Mouse (Mus musculus): ENCODE measurements at regions not wholly inside any gene's neighbourhood (a gene's known extent, or its start where the extent isn't known, plus 50 kb on each side); places are given as distances from the start of the nearest gene placed in this dataset.

- no peak overlapping the region for H3K27ac ChIP-seq (ENCODE audit: control insufficient read depth, insufficient read depth, low read depth, low read length, poor library complexity)
- TF ChIP-seq CTCF (IDR thresholded peaks at IDR 0.05; ENCODE audit: control insufficient read depth, insufficient read depth, low read length): no peak
- no peak for TF ChIP-seq POLR2A (IDR thresholded peaks at IDR 0.05; ENCODE audit: borderline replicate concordance, control insufficient read depth, low read depth, low read length)
- H3K4me1 ChIP-seq (ENCODE audit: control insufficient read depth, insufficient read depth, low read length): no peaks in the 10 kb centered on the region
- H3K4me3 ChIP-seq (replicated peaks; ENCODE audit: control insufficient read depth, low read depth, low read length): no peak overlapping the region
- WGBS: 67% methylated on average over 4 of the region's 4 CpGs
Observed at GRCm38 (mm10) chr12:12770970-12771369, 170.7 kb downstream of the Mycn start.

DNA sequence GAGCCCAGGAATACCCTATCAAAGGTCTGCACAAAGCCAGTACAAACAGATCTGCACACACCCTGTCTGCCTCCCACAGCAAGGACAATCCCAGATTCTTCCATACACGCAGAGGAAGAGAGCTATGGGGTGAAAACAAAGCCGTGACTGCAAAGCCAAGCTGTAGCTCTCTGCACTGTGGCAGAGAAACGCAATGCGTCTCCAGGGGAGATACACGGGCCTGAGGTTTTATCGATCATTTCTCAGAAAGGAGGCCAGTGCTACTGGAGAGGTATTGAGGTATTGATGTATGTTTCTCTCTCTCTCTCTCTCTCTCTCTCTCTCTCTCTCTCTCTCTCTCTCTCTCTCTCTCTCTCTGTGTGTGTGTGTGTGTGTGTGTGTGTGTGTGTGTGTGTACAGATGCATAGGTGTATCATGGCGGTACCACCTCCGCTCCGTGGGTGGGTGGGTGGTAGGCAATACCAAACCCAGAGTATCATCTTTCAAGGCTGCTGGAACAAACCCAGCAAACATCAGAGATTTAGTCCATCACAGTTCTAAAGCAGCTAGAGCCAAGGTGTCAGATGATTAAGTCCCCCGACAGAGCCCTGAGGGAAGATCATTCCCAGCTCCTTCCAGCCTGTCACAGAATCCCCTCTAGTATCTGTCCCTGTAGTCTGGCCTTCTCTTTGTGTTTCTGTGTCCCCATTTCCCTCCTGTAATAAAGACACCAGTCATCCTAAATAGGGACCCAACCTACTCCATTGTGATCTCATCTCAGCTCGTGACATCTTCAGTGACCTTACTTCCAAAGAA lies 175.0 kb downstream of the Mycn start:
- 84% methylated on average over 11 of the region's 11 CpGs for WGBS
- TF ChIP-seq CTCF (IDR thresholded peaks at IDR 0.05; ENCODE audit: control insufficient read depth, insufficient read depth, low read length) (no peak), POLR2A (IDR thresholded peaks at IDR 0.05; ENCODE audit: borderline replicate concordance, control insufficient read depth, low read depth, low read length) (no peak)

GRCm38 (mm10) chr12:12765490-12766058 lies 176.1 kb downstream of the Mycn start:
- Histone ChIP-seq H3K4me1 (ENCODE audit: control insufficient read depth, insufficient read depth, low read length) (no peaks in the 10 kb centered on the region), H3K27ac (ENCODE audit: control insufficient read depth, insufficient read depth, low read depth, low read length, poor library complexity) (no peak overlapping the region), H3K4me3 (replicated peaks; ENCODE audit: control insufficient read depth, low read depth, low read length) (no peak overlapping the region)
- 75% methylated on average over 7 of the region's 7 CpGs for WGBS
- TF ChIP-seq CTCF (IDR thresholded peaks at IDR 0.05; ENCODE audit: control insufficient read depth, insufficient read depth, low read length) (no peak), POLR2A (IDR thresholded peaks at IDR 0.05; ENCODE audit: borderline replicate concordance, control insufficient read depth, low read depth, low read length) (no peak)

More for the DNA sequence above, 175.0 kb downstream of the Mycn start:
- no peak overlapping the region for H3K4me3 ChIP-seq (replicated peaks; ENCODE audit: control insufficient read depth, low read depth, low read length)
- no peaks in the 10 kb centered on the region for H3K4me1 ChIP-seq (ENCODE audit: control insufficient read depth, insufficient read depth, low read length)
- no peak overlapping the region for H3K27ac ChIP-seq (ENCODE audit: control insufficient read depth, insufficient read depth, low read depth, low read length, poor library complexity)

- H3K4me1 ChIP-seq (ENCODE audit: control insufficient read depth, insufficient read depth, low read length): no peaks in the 10 kb centered on the region
- H3K4me3 ChIP-seq (replicated peaks; ENCODE audit: control insufficient read depth, low read depth, low read length): no peak overlapping the region
- H3K27ac ChIP-seq (ENCODE audit: control insufficient read depth, insufficient read depth, low read depth, low read length, poor library complexity): no peak overlapping the region
- TF ChIP-seq CTCF (IDR thresholded peaks at IDR 0.05; ENCODE audit: control insufficient read depth, insufficient read depth, low read length): no peak
- TF ChIP-seq POLR2A (IDR thresholded peaks at IDR 0.05; ENCODE audit: borderline replicate concordance, control insufficient read depth, low read depth, low read length): no peak
- 83% methylated on average over 8 of the region's 8 CpGs for WGBS
Observed at GRCm38 (mm10) chr12:12765055-12765454, 176.7 kb downstream of the Mycn start.

- Histone ChIP-seq H3K4me3 (replicated peaks; ENCODE audit: control insufficient read depth, low read depth, low read length) (no peak overlapping the region), H3K4me1 (ENCODE audit: control insufficient read depth, insufficient read depth, low read length) (no peaks in the 10 kb centered on the region), H3K27ac (ENCODE audit: control insufficient read depth, insufficient read depth, low read depth, low read length, poor library complexity) (no peak overlapping the region)
- WGBS: 71% methylated on average over 4 of the region's 4 CpGs
- TF ChIP-seq CTCF (IDR thresholded peaks at IDR 0.05; ENCODE audit: control insufficient read depth, insufficient read depth, low read length) (no peak), POLR2A (IDR thresholded peaks at IDR 0.05; ENCODE audit: borderline replicate concordance, control insufficient read depth, low read depth, low read length) (no peak)
Observed at GRCm38 (mm10) chr12:12764586-12764985, 177.1 kb downstream of the Mycn start.

DNA sequence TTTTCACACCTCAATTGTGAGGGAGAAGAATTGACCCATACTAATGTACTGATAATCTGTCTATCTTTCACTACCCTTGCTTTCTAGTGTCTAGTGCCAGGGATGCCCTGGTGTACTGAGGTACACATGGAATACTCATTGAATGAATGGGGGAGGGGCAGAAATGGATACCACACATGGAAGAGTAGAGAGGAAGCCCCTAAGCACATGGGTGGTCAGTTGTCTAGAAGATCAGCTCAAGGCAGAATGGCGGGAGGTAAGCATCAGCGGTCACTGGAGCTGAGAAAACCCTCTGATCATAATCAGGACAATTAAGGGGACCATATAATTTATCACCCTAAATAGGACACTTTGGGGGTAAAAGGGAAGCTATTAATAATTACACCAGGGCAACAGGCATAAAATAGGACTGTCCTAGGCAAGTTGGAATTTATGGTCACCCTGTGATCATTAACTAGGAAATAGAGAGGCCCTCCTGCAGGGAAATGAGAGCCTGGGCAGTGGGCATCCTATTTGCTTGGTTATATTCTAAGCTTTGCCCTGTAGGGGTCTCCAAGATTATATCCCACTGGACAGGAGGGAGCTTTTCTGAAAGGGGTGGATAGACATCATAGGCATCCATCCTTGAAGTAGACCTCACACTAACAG lies 185.3 kb downstream of the Mycn start:
- no peak for TF ChIP-seq POLR2A (IDR thresholded peaks at IDR 0.05; ENCODE audit: borderline replicate concordance, control insufficient read depth, low read depth, low read length)
- no peak for TF ChIP-seq CTCF (IDR thresholded peaks at IDR 0.05; ENCODE audit: control insufficient read depth, insufficient read depth, low read length)
- WGBS: 84% methylated on average over 2 of the region's 2 CpGs
- no peaks in the 10 kb centered on the region for H3K4me1 ChIP-seq (ENCODE audit: control insufficient read depth, insufficient read depth, low read length)
- no peak overlapping the region for H3K27ac ChIP-seq (ENCODE audit: control insufficient read depth, insufficient read depth, low read depth, low read length, poor library complexity)
- no peak overlapping the region for H3K4me3 ChIP-seq (replicated peaks; ENCODE audit: control insufficient read depth, low read depth, low read length)

DNA sequence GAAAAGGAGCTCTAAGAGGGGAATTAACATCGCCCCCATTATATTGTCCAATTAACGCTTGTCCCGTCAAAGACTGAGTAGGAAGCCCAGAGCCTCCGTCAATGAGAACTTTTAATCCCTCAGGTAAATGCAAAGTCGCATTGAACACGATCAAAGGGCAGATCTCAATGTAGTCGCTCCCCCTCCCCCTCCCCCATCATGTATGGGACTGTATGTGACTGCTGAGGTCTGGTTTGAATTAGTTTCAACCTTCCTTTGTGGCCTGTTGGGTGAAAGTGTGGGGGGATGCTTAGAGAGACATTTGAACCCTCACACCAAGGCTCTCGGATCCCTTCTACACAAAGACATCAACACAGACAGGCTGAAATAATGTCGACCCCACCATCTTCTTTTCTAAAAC lies 187.9 kb downstream of the Mycn start:
- no peak overlapping the region for H3K4me3 ChIP-seq (replicated peaks; ENCODE audit: control insufficient read depth, low read depth, low read length)
- 77% methylated on average over 9 of the region's 9 CpGs for WGBS
- no peak overlapping the region for H3K27ac ChIP-seq (ENCODE audit: control insufficient read depth, insufficient read depth, low read depth, low read length, poor library complexity)
- H3K4me1 ChIP-seq (ENCODE audit: control insufficient read depth, insufficient read depth, low read length): no peaks in the 10 kb centered on the region
- TF ChIP-seq CTCF (IDR thresholded peaks at IDR 0.05; ENCODE audit: control insufficient read depth, insufficient read depth, low read length) (no peak), POLR2A (IDR thresholded peaks at IDR 0.05; ENCODE audit: borderline replicate concordance, control insufficient read depth, low read depth, low read length) (no peak)

GRCm38 (mm10) chr12:12751670-12752426 lies 189.9 kb downstream of the Mycn start:
- H3K27ac ChIP-seq (ENCODE audit: control insufficient read depth, insufficient read depth, low read depth, low read length, poor library complexity): no peak overlapping the region
- no peak overlapping the region for H3K4me3 ChIP-seq (replicated peaks; ENCODE audit: control insufficient read depth, low read depth, low read length)
- 80% methylated on average over 10 of the region's 10 CpGs for WGBS
- TF ChIP-seq POLR2A (IDR thresholded peaks at IDR 0.05; ENCODE audit: borderline replicate concordance, control insufficient read depth, low read depth, low read length): no peak
- no peak for TF ChIP-seq CTCF (IDR thresholded peaks at IDR 0.05; ENCODE audit: control insufficient read depth, insufficient read depth, low read length)
- H3K4me1 ChIP-seq (ENCODE audit: control insufficient read depth, insufficient read depth, low read length): no peaks in the 10 kb centered on the region
